Mouse (Mus musculus) CH12F3 (cell line): ENCODE results near the gene Mgam.
"Not testable (repeated sequence)": the region's sequence is repeated elsewhere in the genome, so short reads cannot be mapped to it uniquely, and the experiment has no call there.

Experiments
- in situ Hi-C: fragments of 300-500 bp; cut with MboI; formaldehyde crosslinking; loops from 2 replicates; pipeline ENCODE4 v1.14.3; 2020; ENCODE audit warnings: low sequenced_read_pairs

Mgam gene

GRCm38 (mm10) chr6:40715705-40716104, 87.1 kb downstream of the Mgam start:
- in situ Hi-C loops = no loop called here

- in situ Hi-C loops = not testable (repeated sequence)
These were observed 99.9 kb downstream of the Mgam start for GRCm38 (mm10) chr6:40728506-40728905.

- in situ Hi-C loops = no loop called here
These were observed 110.9 kb downstream of the Mgam start for GRCm38 (mm10) chr6:40739545-40739944.

GRCm38 (mm10) chr6:40749030-40749429, 120.4 kb downstream of the Mgam start:
- in situ Hi-C loops = not testable (repeated sequence)

GRCm38 (mm10) chr6:40755948-40756347, 127.3 kb downstream of the Mgam start:
- in situ Hi-C loops = no loop called here

GRCm38 (mm10) chr6:40757346-40757745, 128.7 kb downstream of the Mgam start:
- in situ Hi-C loops = not testable (repeated sequence)

GRCm38 (mm10) chr6:40774656-40775055, 146.0 kb downstream of the Mgam start:
- in situ Hi-C loops = no loop called here

GRCm38 (mm10) chr6:40778458-40778857, 149.8 kb downstream of the Mgam start:
- in situ Hi-C loops = no loop called here

- in situ Hi-C loops = no loop called here
These were observed 155.0 kb downstream of the Mgam start for GRCm38 (mm10) chr6:40783637-40784036.

- in situ Hi-C loops = no loop called here
These were observed 155.7 kb downstream of the Mgam start for GRCm38 (mm10) chr6:40784378-40784777.

GRCm38 (mm10) chr6:40795077-40795812, 166.6 kb downstream of the Mgam start:
- in situ Hi-C loops = no loop called here

- in situ Hi-C loops = no loop called here
These were observed 189.7 kb downstream of the Mgam start for GRCm38 (mm10) chr6:40818237-40818902.
